Mouse (Mus musculus): ENCODE measurements at regions not wholly inside any gene's neighbourhood (a gene's known extent, or its start where the extent isn't known, plus 50 kb on each side); places are given as distances from the start of the nearest gene placed in this dataset.

DNA sequence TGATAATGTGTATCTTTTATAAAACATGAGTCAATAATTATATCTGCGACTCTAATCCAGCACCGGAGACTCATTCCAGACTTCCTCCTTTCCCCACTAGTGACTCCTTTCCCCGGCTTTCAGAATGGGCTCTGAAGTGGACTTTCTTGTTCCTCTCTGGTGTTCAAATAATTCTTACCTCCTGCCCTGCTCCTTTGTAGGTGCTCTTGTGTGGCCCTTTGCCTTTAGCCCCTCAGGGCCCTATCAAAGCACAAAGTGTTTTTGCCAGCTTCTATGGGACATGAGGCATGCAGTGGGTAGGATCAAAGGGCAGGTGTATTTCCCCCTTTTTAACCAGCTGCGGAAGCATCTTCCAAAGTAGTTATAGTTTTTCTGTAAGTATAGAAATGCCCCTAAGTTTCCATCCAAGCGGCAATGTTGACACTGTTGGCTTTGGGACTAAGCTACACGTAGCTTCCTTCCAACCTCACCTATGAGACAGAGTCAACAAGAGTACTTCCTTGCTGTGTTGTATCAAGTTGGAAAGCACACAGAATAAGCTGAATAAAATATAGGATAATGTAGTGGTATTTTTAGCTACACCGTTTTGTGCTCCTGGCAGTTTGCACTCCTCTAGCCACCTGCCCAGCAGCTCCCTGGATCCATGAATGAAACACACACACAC lies 93.8 kb upstream of the Rapgef5 start:
- TF ChIP-seq POLR2A (IDR thresholded peaks at IDR 0.05; ENCODE audit: insufficient read length, low read depth) (no peak), POLR2AphosphoS2 (IDR thresholded peaks at IDR 0.05; ENCODE audit: insufficient read length, low read depth) (no peak)

Data from myocyte (in vitro differentiated cells).